Mouse (Mus musculus) ovary, adult 18-20 months (tissue): ENCODE measurements around the gene Rpusd1.
A peak's percentile ranks its signal among the peaks of the same experiment; 100 is the strongest.

Source experiments
- DNase-seq: peaks from one replicate; pipeline ENCODE4 v3.0.0; 2022; ENCODE audit warnings: low spot score, mixed read lengths

Rpusd1 gene

GRCm38 (mm10) chr17:25727265-25728008, at the start of gene Rpusd1, which contains the start of gene Chtf18:
Gene Rpusd1 (plus strand): TSS chr17:25727670.
Gene Chtf18 (minus strand): TSS chr17:25727419.
- DNase-seq, result peak; percentile 99

GRCm38 (mm10) chr17:25677969-25678368, 49.5 kb upstream of the Rpusd1 start:
- no peak for DNase-seq

- DNase-seq, result no peak
Measured at GRCm38 (mm10) chr17:25679818-25680217, 47.7 kb upstream of the Rpusd1 start.

GRCm38 (mm10) chr17:25681636-25682035, 45.8 kb upstream of the Rpusd1 start:
- DNase-seq, result no peak

GRCm38 (mm10) chr17:25686323-25686722, 41.1 kb upstream of the Rpusd1 start:
- no peak for DNase-seq

- no peak for DNase-seq
Measured at GRCm38 (mm10) chr17:25688922-25689321, 38.5 kb upstream of the Rpusd1 start.

- no peak for DNase-seq
Measured at GRCm38 (mm10) chr17:25696263-25696662, 31.2 kb upstream of the Rpusd1 start.

GRCm38 (mm10) chr17:25698446-25698845, 29.0 kb upstream of the Rpusd1 start:
- no peak for DNase-seq

GRCm38 (mm10) chr17:25700863-25701496, 26.5 kb upstream of the Rpusd1 start:
- no peak for DNase-seq

- DNase-seq, result no peak
Measured at GRCm38 (mm10) chr17:25709994-25710393, 17.5 kb upstream of the Rpusd1 start.

GRCm38 (mm10) chr17:25711136-25711535, 16.3 kb upstream of the Rpusd1 start:
- DNase-seq, result no peak

- DNase-seq, result no peak
Measured at GRCm38 (mm10) chr17:25715627-25716026, 11.8 kb upstream of the Rpusd1 start.

GRCm38 (mm10) chr17:25716130-25716529, 11.3 kb upstream of the Rpusd1 start:
- DNase-seq, result no peak

GRCm38 (mm10) chr17:25716711-25717637, 10.5 kb upstream of the Rpusd1 start, which contains the start of gene Gng13:
Gene Gng13 (plus strand): TSS chr17:25717171.
- no peak for DNase-seq

GRCm38 (mm10) chr17:25717691-25718090, 9.8 kb upstream of the Rpusd1 start:
- no peak for DNase-seq

- DNase-seq, result no peak
Measured at GRCm38 (mm10) chr17:25721476-25721875, 6.0 kb upstream of the Rpusd1 start.

- DNase-seq, result no peak
Measured at GRCm38 (mm10) chr17:25723470-25723869, 4.0 kb upstream of the Rpusd1 start.

GRCm38 (mm10) chr17:25723919-25724318, 3.6 kb upstream of the Rpusd1 start:
- DNase-seq, result no peak

GRCm38 (mm10) chr17:25725264-25725663, 2.2 kb upstream of the Rpusd1 start:
- no peak for DNase-seq

- DNase-seq, result no peak
Measured at GRCm38 (mm10) chr17:25728009-25728270, 470 bp downstream of the Rpusd1 start.

GRCm38 (mm10) chr17:25732082-25732481, 4.6 kb downstream of the Rpusd1 start:
- peak; percentile 50 for DNase-seq

- no peak for DNase-seq
Measured at GRCm38 (mm10) chr17:25735246-25735645, 7.8 kb downstream of the Rpusd1 start.

GRCm38 (mm10) chr17:25735745-25736144, 8.3 kb downstream of the Rpusd1 start, which contains the start of gene Mslnl:
Gene Mslnl (plus strand): TSS chr17:25736042.
- no peak for DNase-seq
